Mouse (Mus musculus): ENCODE measurements around the gene Med8. TPM values are rescaled to one million over a fixed set of nuclear protein-coding genes. Genes with fewer than 3 reads are reported as not detected.

Gene Med8
- polyA plus RNA-seq, 1 experiment from 2014 or later = 115 TPM

DNA sequence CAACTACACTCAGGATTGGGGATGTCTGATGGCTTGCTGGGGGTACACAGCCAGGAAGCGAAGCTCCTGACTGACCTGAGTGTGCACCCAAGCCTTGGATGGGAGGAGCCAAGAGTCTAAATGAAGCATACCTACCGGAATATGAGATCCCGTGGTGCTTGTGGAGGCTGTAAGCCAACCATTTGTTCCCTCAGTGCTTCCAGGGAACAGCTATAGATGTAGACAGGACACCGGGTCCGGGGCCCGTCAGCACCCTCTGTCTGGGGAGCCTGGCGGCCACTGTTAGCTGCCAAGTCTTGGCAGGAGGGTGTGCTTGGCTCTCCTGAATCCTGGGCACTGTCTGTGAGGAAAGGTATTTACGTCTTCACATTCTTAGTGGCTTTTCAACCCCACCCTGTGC, 21.8 kb upstream of the Med8 start:
- no peaks in the 10 kb centered on the region for H3K9me3 ChIP-seq
- no peak overlapping the region for H3K9ac ChIP-seq (replicated peaks)
- 94% methylated on average over 8 of the region's 8 CpGs for WGBS
- H3K4me3 ChIP-seq = no peak overlapping the region
- H3K4me1 ChIP-seq = no peaks in the 10 kb centered on the region
- H3K27ac ChIP-seq (replicated peaks) = no peak overlapping the region
- no peak overlapping the region for H3K4me2 ChIP-seq (replicated peaks)
- no peaks in the 10 kb centered on the region for H3K27me3 ChIP-seq
- ATAC-seq (replicated peaks) = no peak
- H3K36me3 ChIP-seq = peaks cover 99% of the 10 kb centered on the region

DNA sequence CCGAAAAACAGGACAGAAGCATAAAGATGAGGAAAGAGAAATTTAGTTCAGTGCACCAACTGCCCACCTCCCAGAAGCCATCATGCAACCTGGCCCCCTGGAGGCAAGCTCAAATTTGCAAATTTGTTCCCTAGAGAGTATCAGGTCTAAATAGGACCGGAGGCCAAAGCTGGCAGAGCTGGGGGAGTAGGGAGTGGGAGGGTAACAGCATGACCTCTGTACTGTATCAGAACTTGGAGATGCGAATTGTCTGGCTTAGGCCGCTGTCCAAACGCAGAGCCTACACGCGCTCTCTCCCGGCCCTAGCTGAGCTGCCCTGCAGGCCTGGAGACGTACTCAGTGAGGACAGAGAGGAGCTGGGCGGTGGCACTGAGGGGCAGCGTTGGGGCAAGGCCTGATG, 19.0 kb upstream of the Med8 start:
- Histone ChIP-seq H3K4me1 (no peaks in the 10 kb centered on the region), H3K27ac (replicated peaks) (no peak overlapping the region), H3K9me3 (no peaks in the 10 kb centered on the region), H3K27me3 (no peaks in the 10 kb centered on the region), H3K4me2 (replicated peaks) (no peak overlapping the region), H3K36me3 (peaks cover 99% of the 10 kb centered on the region), H3K9ac (replicated peaks) (no peak overlapping the region), H3K4me3 (no peak overlapping the region)
- no peak for ATAC-seq (replicated peaks)
- 97% methylated on average over 11 of the region's 11 CpGs for WGBS

DNA sequence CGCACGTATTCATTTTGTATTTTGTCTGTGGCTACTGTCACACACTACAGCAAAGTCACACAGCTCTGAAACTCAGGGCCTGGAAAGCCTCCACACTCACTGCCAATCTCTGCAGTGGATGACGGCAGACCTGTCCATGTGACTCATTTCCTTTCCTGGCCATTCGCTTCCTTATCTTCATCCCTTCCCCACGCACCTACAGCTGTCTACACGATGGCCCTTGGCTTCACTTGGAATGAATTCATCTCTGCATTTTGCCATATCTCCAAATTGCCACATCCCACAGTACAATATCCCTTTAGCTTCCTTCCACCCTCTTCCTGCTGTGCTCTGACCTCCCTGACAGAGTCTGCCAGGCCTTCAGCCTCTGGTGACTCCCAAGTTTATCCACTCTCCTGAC, 14.6 kb upstream of the Med8 start:
- Histone ChIP-seq H3K4me2 (replicated peaks) (no peak overlapping the region), H3K36me3 (peaks cover 97% of the 10 kb centered on the region)
- WGBS = 92% methylated on average over 6 of the region's 6 CpGs

DNA sequence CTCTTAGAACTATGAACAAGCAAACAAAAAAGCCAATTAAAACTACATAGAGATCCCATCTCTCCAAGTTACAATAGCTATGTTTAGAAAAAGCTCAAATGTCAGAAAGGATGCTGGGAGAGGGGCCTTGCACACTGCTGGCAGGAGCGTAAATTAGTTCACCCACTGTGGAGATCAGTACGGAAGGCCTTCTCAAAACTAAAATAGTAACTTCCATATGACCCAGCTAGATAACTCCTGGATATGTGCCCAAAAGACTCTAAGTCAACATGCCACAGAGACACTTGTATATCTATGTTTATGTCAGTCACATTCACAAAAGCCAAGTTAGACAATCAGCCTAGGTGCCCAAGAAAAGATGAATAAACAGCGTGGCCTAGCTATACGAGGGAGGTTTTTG, 13.8 kb upstream of the Med8 start:
- no peak for ATAC-seq (replicated peaks)
- H3K4me1 ChIP-seq = no peaks in the 10 kb centered on the region
- H3K27me3 ChIP-seq = no peaks in the 10 kb centered on the region
- H3K9me3 ChIP-seq = no peaks in the 10 kb centered on the region
- H3K4me3 ChIP-seq = no peak overlapping the region
- H3K9ac ChIP-seq (replicated peaks) = no peak overlapping the region
- WGBS = 90% methylated on average over 4 of the region's 4 CpGs
- H3K27ac ChIP-seq (replicated peaks) = no peak overlapping the region
- H3K4me2 ChIP-seq (replicated peaks) = no peak overlapping the region
- peaks cover 97% of the 10 kb centered on the region for H3K36me3 ChIP-seq

More for the DNA sequence above, 14.6 kb upstream of the Med8 start:
- Histone ChIP-seq H3K27me3 (no peaks in the 10 kb centered on the region), H3K4me1 (no peaks in the 10 kb centered on the region), H3K9ac (replicated peaks) (no peak overlapping the region), H3K4me3 (no peak overlapping the region), H3K9me3 (no peaks in the 10 kb centered on the region), H3K27ac (replicated peaks) (no peak overlapping the region)
- ATAC-seq (replicated peaks) = no peak

DNA sequence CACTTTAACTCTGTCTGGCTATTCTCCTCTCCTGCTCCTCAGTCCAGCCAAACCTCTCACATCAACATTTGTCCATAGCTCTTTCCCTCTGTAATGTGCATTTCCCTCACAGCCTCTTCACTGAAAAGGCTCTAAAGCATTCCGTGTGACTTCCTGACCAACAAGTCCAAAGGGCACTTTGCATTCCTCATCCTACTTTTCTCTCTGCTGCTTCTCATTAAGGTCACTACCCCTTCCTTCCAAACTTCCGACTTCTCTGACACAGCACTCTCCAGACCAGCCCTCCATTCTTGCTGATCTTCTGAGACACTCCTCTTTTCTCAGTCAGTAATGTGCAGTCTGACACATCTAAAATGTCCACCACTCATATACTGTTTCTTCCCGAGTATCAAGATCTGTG, 12.7 kb upstream of the Med8 start:
- H3K27ac ChIP-seq (replicated peaks) = no peak overlapping the region
- H3K9me3 ChIP-seq = no peaks in the 10 kb centered on the region
- H3K4me3 ChIP-seq = no peak overlapping the region
- no peaks in the 10 kb centered on the region for H3K4me1 ChIP-seq
- H3K36me3 ChIP-seq = peaks cover 97% of the 10 kb centered on the region
- 90% methylated on average over 3 of the region's 3 CpGs for WGBS
- H3K9ac ChIP-seq (replicated peaks) = no peak overlapping the region
- ATAC-seq (replicated peaks) = no peak
- H3K4me2 ChIP-seq (replicated peaks) = no peak overlapping the region
- no peaks in the 10 kb centered on the region for H3K27me3 ChIP-seq

DNA sequence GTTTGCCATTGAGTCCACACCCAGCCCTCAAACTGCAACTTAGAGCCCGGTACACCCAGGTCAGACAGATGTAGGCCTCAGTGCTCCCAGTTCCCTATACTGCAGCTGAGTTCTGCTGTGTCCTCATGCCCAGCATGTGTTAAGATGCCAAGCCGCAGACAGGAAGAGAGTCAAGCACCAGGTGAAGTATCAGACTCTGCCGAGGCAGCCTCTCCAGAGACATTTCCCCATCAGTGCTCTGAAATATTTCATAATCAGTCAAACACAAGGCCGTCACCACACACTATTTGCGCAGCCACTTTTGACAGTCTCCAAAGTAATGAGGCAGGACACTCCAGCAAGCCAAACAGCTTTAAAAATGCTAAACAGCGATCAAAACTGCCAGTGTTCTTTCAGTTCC, 10.7 kb upstream of the Med8 start:
- no peak overlapping the region for H3K4me3 ChIP-seq
- H3K9me3 ChIP-seq = no peaks in the 10 kb centered on the region
- H3K4me1 ChIP-seq = no peaks in the 10 kb centered on the region
- H3K36me3 ChIP-seq = peaks cover 95% of the 10 kb centered on the region
- ATAC-seq (replicated peaks) = no peak
- no peak overlapping the region for H3K9ac ChIP-seq (replicated peaks)
- no peaks in the 10 kb centered on the region for H3K27me3 ChIP-seq
- no peak overlapping the region for H3K27ac ChIP-seq (replicated peaks)
- WGBS = 96% methylated on average over 6 of the region's 6 CpGs
- no peak overlapping the region for H3K4me2 ChIP-seq (replicated peaks)

DNA sequence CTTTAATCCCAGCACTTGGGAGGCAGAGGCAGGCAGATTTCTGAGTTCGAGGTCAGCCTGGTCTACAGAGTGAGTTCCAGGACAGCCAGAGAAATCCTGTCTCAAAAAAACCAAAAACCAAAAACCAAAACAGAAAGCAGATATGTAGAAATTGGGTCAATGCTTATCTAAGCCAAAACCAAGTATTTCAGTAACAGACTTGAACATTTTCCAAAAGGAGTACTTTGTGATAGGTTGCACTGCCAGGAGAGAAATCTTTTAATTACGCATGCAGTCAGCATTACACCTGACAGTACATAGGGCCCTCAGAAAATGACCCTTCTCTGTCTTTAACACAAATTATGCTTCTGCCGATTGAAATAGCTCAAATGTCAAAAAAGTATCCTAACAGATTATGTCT, 7.7 kb upstream of the Med8 start:
- Histone ChIP-seq H3K27ac (replicated peaks) (no peak overlapping the region), H3K9ac (replicated peaks) (no peak overlapping the region), H3K9me3 (no peaks in the 10 kb centered on the region), H3K4me1 (no peaks in the 10 kb centered on the region), H3K27me3 (no peaks in the 10 kb centered on the region), H3K36me3 (peaks cover 77% of the 10 kb centered on the region), H3K4me2 (replicated peaks) (no peak overlapping the region), H3K4me3 (no peak overlapping the region)
- no peak for ATAC-seq (replicated peaks)
- 96% methylated on average over 3 of the region's 3 CpGs for WGBS

DNA sequence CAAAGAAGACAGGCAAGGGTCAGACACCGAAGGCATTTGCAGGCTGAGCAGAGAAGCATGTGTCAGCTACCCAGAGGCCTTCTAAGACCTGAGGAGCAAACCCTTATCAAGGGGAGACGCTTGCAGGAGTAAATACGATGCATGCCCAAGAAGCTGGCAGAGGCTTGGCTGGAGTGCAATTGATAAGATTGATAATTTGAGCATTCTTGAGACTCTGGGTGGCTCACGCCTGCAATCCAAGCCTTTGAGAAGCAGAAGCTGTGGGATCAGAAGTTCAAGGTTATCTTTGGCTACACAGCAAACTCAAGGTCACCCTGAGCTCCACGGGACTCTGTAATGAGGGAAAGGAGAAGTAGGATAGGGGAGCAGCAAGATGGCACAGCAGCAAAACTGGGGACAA, 7.2 kb upstream of the Med8 start:
- no peak overlapping the region for H3K4me3 ChIP-seq
- no peaks in the 10 kb centered on the region for H3K27me3 ChIP-seq
- H3K27ac ChIP-seq (replicated peaks) = no peak overlapping the region
- H3K9ac ChIP-seq (replicated peaks) = no peak overlapping the region
- H3K4me2 ChIP-seq (replicated peaks) = no peak overlapping the region
- 92% methylated on average over 5 of the region's 5 CpGs for WGBS
- peaks cover 72% of the 10 kb centered on the region for H3K36me3 ChIP-seq
- no peaks in the 10 kb centered on the region for H3K9me3 ChIP-seq
- H3K4me1 ChIP-seq = no peaks in the 10 kb centered on the region
- ATAC-seq (replicated peaks) = no peak

DNA sequence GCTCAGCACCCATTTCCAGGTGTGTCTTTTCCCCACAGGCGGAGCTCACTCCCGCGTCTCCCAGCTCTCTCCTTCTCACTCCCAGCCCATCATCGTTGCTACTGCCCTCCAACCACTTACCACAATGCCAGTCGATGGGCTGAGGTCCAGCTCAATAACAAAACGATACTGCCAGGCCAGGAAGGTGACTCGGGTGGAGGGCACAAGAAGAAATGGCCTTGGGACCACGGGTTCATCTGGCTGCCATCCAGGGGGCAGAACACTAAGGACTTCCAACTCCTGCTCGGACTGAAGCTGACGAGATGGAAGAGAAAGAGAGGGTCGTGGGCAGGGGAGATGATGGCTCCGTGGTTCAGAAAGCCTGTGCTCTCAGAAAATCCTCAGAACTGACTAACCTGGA, 6.4 kb upstream of the Med8 start:
- no peak for ATAC-seq (replicated peaks)
- 94% methylated on average over 12 of the region's 12 CpGs for WGBS
- peaks cover 64% of the 10 kb centered on the region for H3K36me3 ChIP-seq
- no peak overlapping the region for H3K9ac ChIP-seq (replicated peaks)
- no peaks in the 10 kb centered on the region; the same call in 1 of the 2 replicates for H3K4me1 ChIP-seq
- no peaks in the 10 kb centered on the region for H3K9me3 ChIP-seq
- H3K4me2 ChIP-seq (replicated peaks) = no peak overlapping the region
- no peaks in the 10 kb centered on the region for H3K27me3 ChIP-seq
- no peak overlapping the region for H3K27ac ChIP-seq (replicated peaks)
- H3K4me3 ChIP-seq = no peak overlapping the region

DNA sequence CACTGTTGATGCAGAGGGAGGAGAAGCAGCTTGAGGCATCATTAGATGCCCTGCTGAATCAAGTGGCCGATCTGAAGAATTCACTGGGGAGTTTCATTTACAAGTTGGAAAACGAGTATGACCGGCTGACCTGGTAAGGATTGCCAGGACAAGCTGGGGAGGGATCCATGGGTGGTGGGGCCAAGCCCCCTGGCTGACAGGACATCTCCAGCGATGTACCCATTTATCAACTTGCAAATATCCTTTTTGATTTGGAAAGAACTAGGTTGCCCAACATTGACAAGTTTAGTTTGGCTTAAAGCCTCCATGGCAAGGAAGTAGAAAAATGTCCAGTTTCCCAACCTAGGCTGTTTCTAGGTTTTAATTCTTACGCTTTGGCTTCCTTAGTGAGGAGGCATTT, 1.7 kb downstream of the Med8 start:
- no peak for ATAC-seq (replicated peaks)
- Histone ChIP-seq H3K4me3 (no peak overlapping the region), H3K4me2 (replicated peaks) (no peak overlapping the region), H3K9ac (replicated peaks) (no peak overlapping the region), H3K27me3 (no peaks in the 10 kb centered on the region), H3K9me3 (no peaks in the 10 kb centered on the region), H3K4me1 (peaks cover 19% of the 10 kb centered on the region), H3K36me3 (peaks cover 48% of the 10 kb centered on the region), H3K27ac (replicated peaks) (no peak overlapping the region)
- 98% methylated on average over 5 of the region's 5 CpGs for WGBS

DNA sequence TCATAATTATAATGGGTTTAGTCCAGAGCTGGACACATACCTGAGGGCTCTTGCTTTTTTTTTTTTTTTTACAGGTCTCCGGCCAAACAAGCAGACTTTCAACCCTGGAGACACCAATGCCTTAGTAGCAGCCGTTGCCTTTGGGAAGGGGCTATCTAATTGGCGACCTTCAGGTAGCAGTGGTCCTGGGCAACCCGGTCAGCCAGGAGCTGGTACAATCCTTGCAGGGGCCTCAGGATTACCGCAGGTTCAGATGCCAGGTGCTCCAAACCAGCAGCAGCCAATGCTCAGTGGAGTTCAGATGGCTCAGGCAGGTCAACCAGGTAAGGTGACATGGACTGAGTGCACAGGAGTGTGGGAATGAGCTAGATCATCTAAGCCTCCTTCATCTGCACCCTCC, 4.4 kb downstream of the Med8 start:
- WGBS = 94% methylated on average over 5 of the region's 5 CpGs
- H3K9ac ChIP-seq (replicated peaks) = no peak overlapping the region
- no peak overlapping the region for H3K4me2 ChIP-seq (replicated peaks)
- no peak for ATAC-seq (replicated peaks)
- H3K27ac ChIP-seq (replicated peaks) = no peak overlapping the region
- peaks cover 73% of the 10 kb centered on the region for H3K36me3 ChIP-seq
- H3K9me3 ChIP-seq = no peaks in the 10 kb centered on the region
- no peaks in the 10 kb centered on the region for H3K27me3 ChIP-seq
- H3K4me1 ChIP-seq = peaks cover 11% of the 10 kb centered on the region
- H3K4me3 ChIP-seq = no peak overlapping the region

DNA sequence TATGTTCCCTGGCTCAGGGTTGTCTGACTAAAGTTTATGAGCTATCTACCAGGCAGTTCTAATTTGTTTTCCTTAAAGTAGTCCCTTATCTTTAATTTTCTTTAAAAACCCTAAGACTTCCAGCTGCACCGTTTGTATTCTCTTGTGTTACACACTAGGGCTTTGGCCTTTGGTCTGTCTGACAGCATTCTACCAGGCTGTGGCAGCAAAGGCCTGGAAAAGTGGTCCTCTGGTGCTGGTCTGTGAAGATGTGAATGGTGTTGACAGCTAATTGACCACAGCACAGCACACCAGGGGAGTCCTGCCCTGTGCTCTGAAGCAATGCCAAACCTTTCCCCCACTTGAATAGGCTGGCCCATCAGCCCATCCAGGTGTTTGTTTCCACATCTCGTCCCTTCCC, 6.6 kb downstream of the Med8 start:
- no peak for ATAC-seq (replicated peaks)
- Histone ChIP-seq H3K9me3 (no peaks in the 10 kb centered on the region), H3K4me2 (replicated peaks) (no peak overlapping the region), H3K27ac (replicated peaks) (no peak overlapping the region), H3K4me1 (no peaks in the 10 kb centered on the region), H3K36me3 (peaks cover 84% of the 10 kb centered on the region), H3K9ac (replicated peaks) (no peak overlapping the region), H3K27me3 (no peaks in the 10 kb centered on the region), H3K4me3 (no peak overlapping the region)
- 93% methylated on average over 2 of the region's 2 CpGs for WGBS

DNA sequence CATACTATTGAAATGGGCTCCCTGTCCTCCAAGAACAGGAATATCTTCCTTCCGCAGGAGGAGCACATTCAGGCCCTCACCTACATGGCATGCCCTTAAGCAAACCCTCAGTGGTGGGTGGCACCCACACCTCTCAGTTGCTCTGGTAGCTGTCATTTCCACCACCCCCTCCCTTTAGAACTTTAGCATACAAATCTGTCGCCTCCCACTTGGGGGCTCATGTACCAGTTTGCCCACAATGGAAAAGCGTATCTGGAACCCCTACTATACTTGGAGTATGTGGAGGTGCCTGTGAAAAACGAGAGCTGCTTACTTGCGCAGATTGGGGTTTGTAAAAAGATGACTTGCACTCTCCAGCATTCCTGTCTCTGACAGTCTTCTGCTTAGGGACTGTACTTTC, 7.2 kb downstream of the Med8 start:
- Histone ChIP-seq H3K36me3 (peaks cover 85% of the 10 kb centered on the region), H3K9ac (replicated peaks) (no peak overlapping the region), H3K4me2 (replicated peaks) (no peak overlapping the region), H3K9me3 (no peaks in the 10 kb centered on the region), H3K4me1 (no peaks in the 10 kb centered on the region), H3K27me3 (no peaks in the 10 kb centered on the region), H3K4me3 (no peak overlapping the region), H3K27ac (replicated peaks) (no peak overlapping the region)
- WGBS = 94% methylated on average over 5 of the region's 5 CpGs
- ATAC-seq (replicated peaks) = no peak
